Mouse (Mus musculus): Measurements from ENCODE around the gene Ttc27. TPM values are rescaled to one million over a fixed set of nuclear protein-coding genes. Genes with fewer than 3 reads are reported as not detected.

Gene Ttc27
- polyA plus RNA-seq, 1 experiment, result 0.39 TPM

DNA sequence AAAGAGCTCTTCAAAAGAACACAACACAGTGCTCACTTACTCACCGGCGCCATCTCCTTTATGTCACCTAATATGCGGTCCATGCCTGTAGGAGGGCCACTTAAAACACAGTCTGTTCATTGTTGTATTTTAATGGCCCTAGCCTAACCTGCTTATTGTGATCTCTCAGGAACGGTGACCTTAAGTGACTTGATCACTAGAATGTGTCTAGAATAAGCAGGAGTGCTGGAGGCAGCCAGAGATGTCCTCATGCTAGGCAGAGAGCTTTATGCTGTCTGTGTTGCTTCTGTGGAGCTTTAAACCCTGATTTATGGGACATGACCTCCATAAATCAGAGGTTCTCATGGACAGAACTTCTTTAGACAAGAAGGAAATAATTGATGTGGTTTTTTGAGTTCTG, 62.6 kb downstream of the Ttc27 start:
- no peaks in the 10 kb centered on the region for H3K27me3 ChIP-seq (ENCODE audit: control insufficient read depth)
- H3K9me3 ChIP-seq (ENCODE audit: control insufficient read depth, low read length), result no peaks in the 10 kb centered on the region
- H3K36me3 ChIP-seq (ENCODE audit: control insufficient read depth), result peaks cover 5% of the 10 kb centered on the region
- no peaks in the 10 kb centered on the region for H3K4me1 ChIP-seq (ENCODE audit: control insufficient read depth)
- H3K4me3 ChIP-seq (replicated peaks), result no peak overlapping the region
- TF ChIP-seq TAL1 (IDR thresholded peaks at IDR 0.05; ENCODE audit: low read length) (no peak), GATA1 (IDR thresholded peaks at IDR 0.05; ENCODE audit: low read length) (no peak)

- Histone ChIP-seq H3K36me3 (ENCODE audit: control insufficient read depth) (peaks cover 5% of the 10 kb centered on the region), H3K4me1 (ENCODE audit: control insufficient read depth) (no peaks in the 10 kb centered on the region), H3K4me3 (replicated peaks) (no peak overlapping the region), H3K9me3 (ENCODE audit: control insufficient read depth, low read length) (no peaks in the 10 kb centered on the region), H3K27me3 (ENCODE audit: control insufficient read depth) (no peaks in the 10 kb centered on the region)
- no peak for TF ChIP-seq TAL1 (IDR thresholded peaks at IDR 0.05; ENCODE audit: low read length)
- no peak for TF ChIP-seq GATA1 (IDR thresholded peaks at IDR 0.05; ENCODE audit: low read length)
Measured at GRCm38 (mm10) chr17:74780627-74781026, 63.1 kb downstream of the Ttc27 start.

GRCm38 (mm10) chr17:74781911-74782310, 64.4 kb downstream of the Ttc27 start:
- Histone ChIP-seq H3K4me3 (replicated peaks) (no peak overlapping the region), H3K36me3 (ENCODE audit: control insufficient read depth) (peaks cover 8% of the 10 kb centered on the region), H3K27me3 (ENCODE audit: control insufficient read depth) (no peaks in the 10 kb centered on the region), H3K9me3 (ENCODE audit: control insufficient read depth, low read length) (no peaks in the 10 kb centered on the region), H3K4me1 (ENCODE audit: control insufficient read depth) (no peaks in the 10 kb centered on the region)
- no peak for TF ChIP-seq GATA1 (IDR thresholded peaks at IDR 0.05; ENCODE audit: low read length)
- no peak for TF ChIP-seq TAL1 (IDR thresholded peaks at IDR 0.05; ENCODE audit: low read length)

- H3K36me3 ChIP-seq (ENCODE audit: control insufficient read depth), result peaks cover 7% of the 10 kb centered on the region
- TF ChIP-seq GATA1 (IDR thresholded peaks at IDR 0.05; ENCODE audit: low read length) (no peak), TAL1 (IDR thresholded peaks at IDR 0.05; ENCODE audit: low read length) (no peak)
- no peaks in the 10 kb centered on the region for H3K27me3 ChIP-seq (ENCODE audit: control insufficient read depth)
- no peak overlapping the region for H3K4me3 ChIP-seq (replicated peaks)
- no peaks in the 10 kb centered on the region for H3K4me1 ChIP-seq (ENCODE audit: control insufficient read depth)
- H3K9me3 ChIP-seq (ENCODE audit: control insufficient read depth, low read length), result no peaks in the 10 kb centered on the region
Measured at GRCm38 (mm10) chr17:74785586-74785985, 68.1 kb downstream of the Ttc27 start.

DNA sequence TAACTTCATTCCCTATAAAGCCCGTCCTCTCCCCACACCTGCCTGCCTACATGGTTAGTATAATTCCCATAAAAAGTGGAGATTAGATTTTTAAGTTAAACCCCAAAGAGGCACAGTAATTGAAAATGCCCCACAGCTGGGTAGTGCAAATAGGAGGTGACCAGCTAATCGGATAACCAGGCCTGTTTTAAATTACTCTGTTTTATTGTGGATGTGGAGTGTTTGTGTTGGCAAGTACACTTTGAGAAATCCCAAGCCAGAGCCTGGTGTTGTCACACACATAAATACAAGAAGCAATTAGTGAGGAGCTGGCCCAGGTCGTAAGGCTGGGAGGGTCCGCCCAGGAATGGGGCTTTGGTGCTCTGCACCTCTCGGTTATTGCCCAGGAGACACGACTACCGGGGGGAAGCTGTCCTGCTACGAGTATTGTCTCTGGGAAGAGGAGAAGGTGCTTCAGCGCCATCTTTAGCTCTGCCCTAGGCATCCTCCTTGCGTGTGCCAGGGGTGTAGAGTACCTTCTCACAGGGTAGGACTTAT, 68.7 kb downstream of the Ttc27 start:
- TF ChIP-seq TAL1 (IDR thresholded peaks at IDR 0.05; ENCODE audit: low read length) (no peak), GATA1 (IDR thresholded peaks at IDR 0.05; ENCODE audit: low read length) (no peak)
- H3K27me3 ChIP-seq (ENCODE audit: control insufficient read depth), result no peaks in the 10 kb centered on the region
- H3K36me3 ChIP-seq (ENCODE audit: control insufficient read depth), result peaks cover 6% of the 10 kb centered on the region
- H3K4me1 ChIP-seq (ENCODE audit: control insufficient read depth), result no peaks in the 10 kb centered on the region
- no peak overlapping the region for H3K4me3 ChIP-seq (replicated peaks)
- no peaks in the 10 kb centered on the region for H3K9me3 ChIP-seq (ENCODE audit: control insufficient read depth, low read length)

DNA sequence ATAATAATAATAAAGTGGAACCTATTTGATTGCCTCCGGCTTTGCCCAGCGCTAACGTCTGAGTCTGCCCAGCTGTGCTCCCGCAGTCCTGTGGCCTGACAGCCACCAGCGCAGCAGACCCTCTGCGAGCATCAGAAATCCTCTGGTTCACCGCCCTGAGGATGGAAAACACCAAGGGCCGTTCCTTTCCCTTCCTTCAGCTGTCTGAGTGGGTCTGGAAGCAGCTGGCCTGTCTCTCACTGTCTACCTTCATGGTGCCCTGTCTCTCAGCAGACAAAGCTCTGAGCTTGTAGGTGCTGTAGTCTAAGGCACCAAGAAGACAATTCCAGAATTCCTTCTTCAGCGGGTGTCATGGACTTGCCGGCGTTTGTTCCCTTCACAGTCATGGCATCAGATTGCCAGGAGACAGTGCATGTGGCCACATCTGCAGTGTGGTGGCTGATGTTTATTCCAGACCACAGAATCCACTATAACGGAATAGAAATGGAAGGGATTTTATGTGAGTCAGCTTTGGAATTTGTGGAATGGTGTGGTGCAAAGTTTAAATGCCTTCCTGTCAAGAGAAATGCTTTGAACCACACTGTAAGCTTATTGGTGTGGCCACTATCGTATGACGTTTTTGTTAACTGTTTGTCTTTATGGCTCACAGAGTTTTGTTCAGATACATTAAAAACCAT, 78.6 kb downstream of the Ttc27 start:
- TF ChIP-seq TAL1 (IDR thresholded peaks at IDR 0.05; ENCODE audit: low read length), result no peak
- no peak for TF ChIP-seq GATA1 (IDR thresholded peaks at IDR 0.05; ENCODE audit: low read length)
- no peaks in the 10 kb centered on the region; the same call in none of the 2 replicates for H3K36me3 ChIP-seq (ENCODE audit: control insufficient read depth)
- H3K4me1 ChIP-seq (ENCODE audit: control insufficient read depth), result no peaks in the 10 kb centered on the region; the same call in 1 of the 2 replicates
- no peaks in the 10 kb centered on the region for H3K9me3 ChIP-seq (ENCODE audit: control insufficient read depth, low read length)
- H3K4me3 ChIP-seq (replicated peaks), result no peak overlapping the region
- no peaks in the 10 kb centered on the region for H3K27me3 ChIP-seq (ENCODE audit: control insufficient read depth)

DNA sequence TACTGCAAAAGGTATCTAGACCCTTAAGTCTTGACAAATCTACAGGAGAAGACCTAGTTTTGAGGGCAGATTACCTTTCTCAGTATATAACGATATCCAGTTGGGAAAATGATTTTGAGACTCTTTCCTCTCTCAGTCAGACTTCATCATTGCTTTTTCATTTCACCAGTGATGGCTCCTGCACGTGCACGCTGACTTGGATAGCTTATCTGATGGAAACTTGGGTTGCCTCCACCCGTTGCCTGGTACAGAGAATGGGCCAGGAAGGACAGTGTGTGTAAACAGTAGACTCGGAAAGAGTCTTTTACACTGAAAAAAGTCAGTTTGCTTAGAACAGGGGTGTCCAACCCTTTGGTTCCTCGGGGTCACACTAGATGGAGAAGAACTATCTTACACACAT, 82.3 kb downstream of the Ttc27 start:
- no peak for TF ChIP-seq GATA1 (IDR thresholded peaks at IDR 0.05; ENCODE audit: low read length)
- TF ChIP-seq TAL1 (IDR thresholded peaks at IDR 0.05; ENCODE audit: low read length), result no peak
- Histone ChIP-seq H3K9me3 (ENCODE audit: control insufficient read depth, low read length) (no peaks in the 10 kb centered on the region), H3K27me3 (ENCODE audit: control insufficient read depth) (no peaks in the 10 kb centered on the region), H3K36me3 (ENCODE audit: control insufficient read depth) (no peaks in the 10 kb centered on the region; the same call in none of the 2 replicates), H3K4me1 (ENCODE audit: control insufficient read depth) (no peaks in the 10 kb centered on the region; the same call in 1 of the 2 replicates), H3K4me3 (replicated peaks) (no peak overlapping the region)

DNA sequence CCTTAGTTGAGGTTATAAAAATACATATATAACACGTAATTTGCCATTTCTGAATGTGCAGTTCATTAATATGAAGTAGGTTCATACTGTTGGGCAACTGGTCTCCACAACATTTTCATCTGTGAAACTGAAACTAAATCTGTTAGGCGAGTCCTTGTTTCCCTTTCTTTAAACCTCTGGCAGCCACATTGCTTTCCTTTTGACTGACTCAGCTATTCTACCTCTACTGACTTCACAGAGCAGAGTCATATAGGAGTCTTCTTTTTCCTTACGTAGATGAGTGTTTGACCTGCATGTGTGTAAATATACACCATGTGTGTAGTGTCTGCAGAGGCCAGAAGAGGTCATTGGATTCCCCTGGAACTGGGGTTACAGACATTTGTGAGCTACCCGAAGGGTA, 85.2 kb downstream of the Ttc27 start:
- peaks cover 2% of the 10 kb centered on the region for H3K36me3 ChIP-seq (ENCODE audit: control insufficient read depth)
- H3K4me1 ChIP-seq (ENCODE audit: control insufficient read depth), result peaks cover 6% of the 10 kb centered on the region
- no peak overlapping the region for H3K4me3 ChIP-seq (replicated peaks)
- TF ChIP-seq GATA1 (IDR thresholded peaks at IDR 0.05; ENCODE audit: low read length) (no peak), TAL1 (IDR thresholded peaks at IDR 0.05; ENCODE audit: low read length) (no peak)
- H3K9me3 ChIP-seq (ENCODE audit: control insufficient read depth, low read length), result 0 out of 2 replicates have a peak, but pooled peaks cover 2% of the 10 kb centered on the region
- no peaks in the 10 kb centered on the region for H3K27me3 ChIP-seq (ENCODE audit: control insufficient read depth)

DNA sequence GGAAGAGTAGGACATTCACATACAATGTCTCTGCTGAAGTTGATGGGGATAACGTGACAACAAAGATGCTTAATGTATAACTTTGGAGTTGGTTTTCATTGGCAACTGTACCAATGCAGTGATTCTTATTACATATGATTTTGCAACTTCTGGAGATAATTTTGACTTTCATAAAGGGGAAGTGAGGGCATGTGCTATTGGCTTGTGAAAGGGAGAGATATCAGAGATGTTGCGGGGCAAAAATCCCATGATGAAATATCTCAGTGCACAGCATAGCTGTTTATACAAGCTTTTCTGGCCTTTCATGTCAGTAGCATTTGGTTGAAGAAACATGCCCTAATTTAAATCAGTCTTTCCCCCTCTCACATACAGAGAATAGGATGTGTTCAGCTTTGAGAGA, 86.3 kb downstream of the Ttc27 start:
- no peak for TF ChIP-seq TAL1 (IDR thresholded peaks at IDR 0.05; ENCODE audit: low read length)
- TF ChIP-seq GATA1 (IDR thresholded peaks at IDR 0.05; ENCODE audit: low read length), result no peak
- peaks cover 2% of the 10 kb centered on the region for H3K36me3 ChIP-seq (ENCODE audit: control insufficient read depth)
- H3K9me3 ChIP-seq (ENCODE audit: control insufficient read depth, low read length), result 0 out of 2 replicates have a peak, but pooled peaks cover 2% of the 10 kb centered on the region
- peaks cover 11% of the 10 kb centered on the region for H3K4me1 ChIP-seq (ENCODE audit: control insufficient read depth)
- no peaks in the 10 kb centered on the region for H3K27me3 ChIP-seq (ENCODE audit: control insufficient read depth)
- no peak overlapping the region for H3K4me3 ChIP-seq (replicated peaks)
